ENCODE assay signal across 9 mouse cellular contexts in genomic region chrX:134371279-134371678, GRCm38 (mm10). TPM values are rescaled to one million over a fixed set of nuclear protein-coding genes. Genes with fewer than 3 reads are reported as not detected.
A peak's percentile ranks its signal among the peaks of the same experiment; 100 is the strongest.
DNase-seq lines count a peak whose midpoint lies in the region; ATAC-seq and TF ChIP-seq lines count a peak whose summit lies in the region.
"Had no signal": no experiment of that assay in that cellular context is flagged by ENCODE, and none has a peak within 500 bp of the region (broad histone marks: within the 10 kb centered on the region; RNA-seq: fewer than 3 reads in every experiment).

No protein-coding gene starts in this region.

- peak; percentile 37 for DNase-seq in hindbrain, postnatal 0 days (ENCODE audit: low spot score)
- DNase-seq in 416B (ENCODE audit: low read depth) (peak; percentile 19), MEL (ENCODE audit: low read depth, low spot score) (peak; percentile 70)
- DNase-seq in embryo, embryonic 11 days = peak; percentile 18
- DNase-seq in adrenal gland, postnatal 25 days = no peak
- DNase-seq in heart, embryonic 10.5 days (ENCODE audit: low spot score) = no peak
- DNase-seq: cerebellum, adult 11 months had no signal

- no peak for TF ChIP-seq EP300 in MEL (IDR thresholded peaks at IDR 0.05; ENCODE audit: low read depth in 1 of 2, low read length in 2 of 2)

- no peak overlapping the region for H3K27ac ChIP-seq in hindbrain, postnatal 0 days
- H3K27ac ChIP-seq in hindbrain, embryonic 13.5 days = no peak overlapping the region
- no peak overlapping the region for H3K27ac ChIP-seq in MEL (ENCODE audit: control insufficient read depth, low read depth, low read length)
- H3K27ac ChIP-seq in heart, embryonic 10.5 days = no peak overlapping the region
- H3K27ac ChIP-seq: hindbrain, embryonic 10.5 days had no signal

- no peaks in the 10 kb centered on the region for H3K4me1 ChIP-seq in hindbrain, postnatal 0 days (ENCODE audit: insufficient read depth, low read length)
- no peaks in the 10 kb centered on the region for H3K4me1 ChIP-seq in hindbrain, embryonic 13.5 days (replicated peaks)
- H3K4me1 ChIP-seq in MEL (ENCODE audit: control insufficient read depth in 1 of 2, insufficient read depth in 2 of 2, low read length in 2 of 2) = no peaks in the 10 kb centered on the region
- H3K4me1 ChIP-seq in heart, embryonic 10.5 days = no peaks in the 10 kb centered on the region
- H3K4me1 ChIP-seq: hindbrain, embryonic 10.5 days had no signal

- no peaks in the 10 kb centered on the region for H3K36me3 ChIP-seq in hindbrain, postnatal 0 days (ENCODE audit: insufficient read depth, low read length)
- no peaks in the 10 kb centered on the region for H3K36me3 ChIP-seq in hindbrain, embryonic 13.5 days
- H3K36me3 ChIP-seq in MEL (ENCODE audit: control insufficient read depth in 1 of 2, insufficient read depth in 2 of 2, low read length in 2 of 2) = no peaks in the 10 kb centered on the region
- no peaks in the 10 kb centered on the region for H3K36me3 ChIP-seq in heart, embryonic 10.5 days
- H3K36me3 ChIP-seq: hindbrain, embryonic 10.5 days had no signal

- peak; percentile 60 for TF ChIP-seq RAD21 in MEL (IDR thresholded peaks at IDR 0.05; ENCODE audit: low read depth, low read length)

- TF ChIP-seq CTCF in hindbrain, postnatal 0 days (IDR thresholded peaks at IDR 0.05; ENCODE audit: low read depth) = peak; percentile 55
- peak in 2 of 3 experiments; percentile 72 to 83; a peak in 4 of 6 replicates for TF ChIP-seq CTCF in MEL (IDR thresholded peaks at IDR 0.05 in 2 of 3, conservative IDR thresholded peaks at IDR 0.05 in 1 of 3; ENCODE audit: control insufficient read depth in 1 of 3, insufficient read depth in 1 of 3, low read depth in 2 of 3, low read length in 3 of 3, poor library complexity in 1 of 3, severe bottlenecking in 1 of 3)

- H3K9ac ChIP-seq in hindbrain, postnatal 0 days (replicated peaks; ENCODE audit: low read length) = no peak overlapping the region
- no peak overlapping the region for H3K9ac ChIP-seq in hindbrain, embryonic 13.5 days
- no peak overlapping the region for H3K9ac ChIP-seq in MEL (ENCODE audit: control insufficient read depth, low read depth, low read length, poor library complexity, severe bottlenecking)

- 32% methylated on average over 2 of the region's 2 CpGs for WGBS in hindbrain, postnatal 0 days
- 0% methylated on average over 2 of the region's 2 CpGs for WGBS in hindbrain, embryonic 13.5 days
- 11% methylated on average over 2 of the region's 2 CpGs for whole genome bisulfite sequencing in heart, embryonic 10.5 days

- H3K4me3 ChIP-seq in hindbrain, postnatal 0 days (ENCODE audit: low read length) = no peak overlapping the region
- no peak overlapping the region for H3K4me3 ChIP-seq in hindbrain, embryonic 13.5 days
- H3K4me3 ChIP-seq in MEL (ENCODE audit: control insufficient read depth in 1 of 2, insufficient read depth in 1 of 2, low read depth in 2 of 2, low read length in 2 of 2) = no peak overlapping the region
- no peak overlapping the region for H3K4me3 ChIP-seq in heart, embryonic 10.5 days
- H3K4me3 ChIP-seq: hindbrain, embryonic 10.5 days had no signal

- H3K9me3 ChIP-seq in hindbrain, postnatal 0 days (ENCODE audit: low read length) = no peaks in the 10 kb centered on the region
- no peaks in the 10 kb centered on the region for H3K9me3 ChIP-seq in hindbrain, embryonic 13.5 days
- H3K9me3 ChIP-seq in MEL (replicated peaks; ENCODE audit: insufficient read depth, low read length) = no peaks in the 10 kb centered on the region
- H3K9me3 ChIP-seq in heart, embryonic 10.5 days = no peaks in the 10 kb centered on the region
- H3K9me3 ChIP-seq: hindbrain, embryonic 10.5 days had no signal

- H3K27me3 ChIP-seq in hindbrain, postnatal 0 days (ENCODE audit: insufficient read depth, low read length) = no peaks in the 10 kb centered on the region
- no peaks in the 10 kb centered on the region for H3K27me3 ChIP-seq in hindbrain, embryonic 13.5 days
- H3K27me3 ChIP-seq in MEL (ENCODE audit: control insufficient read depth in 1 of 2, insufficient read depth in 2 of 2, low read length in 2 of 2) = no peaks in the 10 kb centered on the region
- H3K27me3 ChIP-seq in heart, embryonic 10.5 days (ENCODE audit: insufficient read depth, poor library complexity, severe bottlenecking) = no peaks in the 10 kb centered on the region

- H3K79me2 ChIP-seq in MEL (ENCODE audit: control insufficient read depth, insufficient read depth, low read length, poor library complexity) = no peaks in the 10 kb centered on the region

- no peak for TF ChIP-seq POLR2A in MEL (IDR thresholded peaks at IDR 0.05; ENCODE audit: control insufficient read depth in 1 of 2, insufficient read depth in 1 of 2, low read depth in 1 of 2, low read length in 2 of 2, poor library complexity in 1 of 2)

- no peak for ATAC-seq in hindbrain, postnatal 0 days
- no peak for ATAC-seq in hindbrain, embryonic 13.5 days (ENCODE audit: low FRiP score)

- H3K4me2 ChIP-seq in hindbrain, postnatal 0 days (ENCODE audit: low read depth, low read length) = no peak overlapping the region
- H3K4me2 ChIP-seq in hindbrain, embryonic 13.5 days = no peak overlapping the region

TF ChIP-seq in MEL, 35 proteins besides CTCF, POLR2A, EP300 and RAD21:
- TF ChIP-seq SMC3 (IDR thresholded peaks at IDR 0.05; ENCODE audit: low read depth, low read length) (peak; percentile 65), ZC3H11A (IDR thresholded peaks at IDR 0.05; ENCODE audit: low read depth, low read length) (peak; percentile 34), CHD1 (IDR thresholded peaks at IDR 0.05; ENCODE audit: low read depth, low read length) (no peak)

RNA-seq across cellular contexts. Expression of gene Drp2, which starts 33.1 kb away (rescaled TPM):
- 31.5 and 32.8 TPM in 2 replicates for total RNA-seq in hindbrain, postnatal 0 days (2014; rRNA removed)
- polyA plus RNA-seq in hindbrain, postnatal 0 days (2015; fragmentation: Nextera tagmentation; extraction: Ambion mirVana) = 7.3 and 7.9 TPM in 2 replicates
- 19.0 and 20.8 TPM in 2 replicates for polyA plus RNA-seq in hindbrain, embryonic 13.5 days (2015; fragmentation: Nextera tagmentation; extraction: Ambion mirVana)
- 0.39 and 0.49 TPM in 2 replicates for total RNA-seq in MEL (2012; rRNA removed)
- 1 to 10 TPM in 1 of 2 experiments, not detected in 1; 1.6 TPM for polyA plus RNA-seq in MEL (2012; ENCODE audit: insufficient read depth in 1 of 2, insufficient read length in 2 of 2, low read depth in 1 of 2, low replicate concordance in 2 of 2, missing spikeins in 1 of 2)
- total RNA-seq in adrenal gland, postnatal 25 days (2021) = 0.19 and 0.49 TPM in 2 replicates
- 0.55 and 0.83 TPM in 2 replicates for polyA plus RNA-seq in heart, embryonic 10.5 days (2016; fragmentation: Nextera tagmentation; extraction: Ambion mirVana)

Comparison
In these comparisons a context has a peak if more than half of its experiments do, and no peak if none do; other contexts are left out.
1. DNase-seq: peak in hindbrain, postnatal 0 days (single experiment), 416B (single experiment), MEL (single experiment) and embryo, embryonic 11 days (single experiment); none in adrenal gland, postnatal 25 days (single experiment) and heart, embryonic 10.5 days (single experiment).